Mouse (Mus musculus): ENCODE measurements around the gene Fggy.

DNA sequence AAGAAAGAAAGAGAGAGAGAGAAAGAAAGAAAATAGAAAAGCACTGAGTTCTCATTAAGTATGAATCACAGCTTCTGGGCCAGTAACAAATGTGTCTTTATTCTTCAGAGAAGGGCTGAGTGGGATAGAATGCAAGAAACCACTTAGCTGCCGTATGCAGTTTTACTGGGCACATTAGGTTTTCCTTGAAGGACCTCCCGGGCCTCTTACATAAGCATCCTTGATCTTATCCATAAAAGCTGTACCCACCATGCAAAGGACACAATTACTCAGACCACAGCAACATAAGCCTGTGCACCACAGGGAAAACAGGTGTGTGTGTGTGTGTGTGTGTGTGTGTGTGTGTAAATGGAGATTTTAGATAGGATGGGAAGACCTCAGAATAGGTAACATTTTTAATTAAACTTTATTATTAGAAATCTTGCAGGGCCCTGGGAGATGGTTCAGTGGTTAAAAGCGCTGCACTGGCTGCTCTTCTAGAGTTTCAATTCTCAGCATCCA lies 18.2 kb downstream of the Fggy start:
- TF ChIP-seq CTCF (IDR thresholded peaks at IDR 0.05; ENCODE audit: low read depth) (no peak), EP300 (IDR thresholded peaks at IDR 0.05; ENCODE audit: low read depth) (no peak)

Measured in liver, embryonic 14.5 days (tissue).